Mouse (Mus musculus): ENCODE data around the gene Olfr1385. TPM values are rescaled to one million over a fixed set of nuclear protein-coding genes. Genes with fewer than 3 reads are reported as not detected.
"Not testable (repeated sequence)": the region's sequence is repeated elsewhere in the genome, so short reads cannot be mapped to it uniquely, and the experiment has no call there.

Gene Olfr1385
- total and polyA plus RNA-seq, 2 experiments from 2014 or later = not detected

DNA sequence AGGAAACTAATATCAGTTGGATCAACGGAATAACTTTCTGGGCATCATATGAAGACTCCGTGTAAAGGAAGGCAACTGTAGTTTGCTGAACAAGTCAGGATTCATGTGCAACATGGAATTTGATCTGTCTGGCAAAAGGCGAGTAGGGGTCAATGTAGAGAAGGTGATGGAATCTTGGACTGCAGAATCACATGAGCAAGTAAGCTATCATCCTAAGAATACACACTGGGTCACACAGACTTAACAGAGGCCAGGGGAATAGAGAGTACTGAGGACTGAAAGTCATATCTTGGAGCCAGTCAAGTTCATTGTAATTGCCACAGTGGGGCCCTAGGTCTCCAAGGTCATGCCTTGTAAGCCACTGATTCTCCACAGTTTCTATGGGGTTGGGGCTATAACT lies 39.1 kb downstream of the Olfr1385 start, which contains the start of gene Olfr1382:
Gene Olfr1382 (plus strand): TSS at position 301 of the 400 bp plus-strand sequence.
- Histone ChIP-seq H3K27me3 (ENCODE audit: control insufficient read depth, insufficient read depth, low read length) (no peaks in the 10 kb centered on the region), H3K4me1 (ENCODE audit: control insufficient read depth, insufficient read depth) (no peaks in the 10 kb centered on the region), H3K27ac (ENCODE audit: low read depth) (no peak within 1 kb of the TSS), H3K4me3 (ENCODE audit: low read depth, low read length) (no peak within 1 kb of the TSS), H3K4me2 (ENCODE audit: low read depth, low read length) (no peak within 1 kb of the TSS), H3K36me3 (replicated peaks; ENCODE audit: control insufficient read depth, insufficient read depth, low read length) (no peaks in the 10 kb centered on the region), H3K9me3 (replicated peaks; ENCODE audit: control insufficient read depth, low read length) (no peaks in the 10 kb centered on the region), H3K9ac (replicated peaks; ENCODE audit: low read depth, low read length) (no peak within 1 kb of the TSS)
- no peak for ATAC-seq (ENCODE audit: insufficient read depth, low read depth)
- TF ChIP-seq CTCF (IDR thresholded peaks at IDR 0.05; ENCODE audit: low read depth) (no peak), EP300 (IDR thresholded peaks at IDR 0.05; ENCODE audit: low read depth) (no peak)
- WGBS = 64% methylated on average over 3 of the region's 3 CpGs
- no peak for DNase-seq (ENCODE audit: low spot score)

DNA sequence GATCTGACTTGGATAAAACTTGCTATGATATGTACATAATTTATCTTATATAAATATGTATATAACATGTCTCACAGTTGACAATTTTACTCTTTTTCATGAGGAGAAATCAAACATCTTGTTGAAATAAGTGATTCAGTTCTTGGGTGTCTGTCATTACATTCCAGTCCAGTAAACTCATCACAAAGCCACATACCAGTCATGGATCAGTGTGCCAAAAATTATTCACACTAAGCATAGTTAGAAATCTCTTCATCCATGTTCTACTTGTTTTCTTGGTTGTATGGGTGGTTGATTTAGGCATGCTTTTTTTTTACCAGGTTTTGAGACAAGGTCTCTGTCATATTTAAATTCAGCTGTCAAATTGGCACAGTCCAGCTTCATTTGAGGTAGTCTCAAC lies 43.9 kb downstream of the Olfr1385 start:
- Histone ChIP-seq H3K4me2 (ENCODE audit: low read depth, low read length) (no peak overlapping the region), H3K4me3 (ENCODE audit: low read depth, low read length) (no peak overlapping the region), H3K27ac (ENCODE audit: low read depth) (no peak overlapping the region), H3K27me3 (ENCODE audit: control insufficient read depth, insufficient read depth, low read length) (no peaks in the 10 kb centered on the region), H3K4me1 (ENCODE audit: control insufficient read depth, insufficient read depth) (no peaks in the 10 kb centered on the region), H3K9me3 (replicated peaks; ENCODE audit: control insufficient read depth, low read length) (no peaks in the 10 kb centered on the region), H3K36me3 (replicated peaks; ENCODE audit: control insufficient read depth, insufficient read depth, low read length) (no peaks in the 10 kb centered on the region), H3K9ac (replicated peaks; ENCODE audit: low read depth, low read length) (no peak overlapping the region)
- DNase-seq (ENCODE audit: low spot score) (no peak), ATAC-seq (ENCODE audit: insufficient read depth, low read depth) (no peak)
- TF ChIP-seq CTCF (IDR thresholded peaks at IDR 0.05; ENCODE audit: low read depth) = no peak
- no peak for TF ChIP-seq EP300 (IDR thresholded peaks at IDR 0.05; ENCODE audit: low read depth)

GRCm38 (mm10) chr11:49536631-49537030 lies 47.8 kb downstream of the Olfr1385 start:
- not testable (repeated sequence) for DNase-seq (ENCODE audit: low spot score)

DNA sequence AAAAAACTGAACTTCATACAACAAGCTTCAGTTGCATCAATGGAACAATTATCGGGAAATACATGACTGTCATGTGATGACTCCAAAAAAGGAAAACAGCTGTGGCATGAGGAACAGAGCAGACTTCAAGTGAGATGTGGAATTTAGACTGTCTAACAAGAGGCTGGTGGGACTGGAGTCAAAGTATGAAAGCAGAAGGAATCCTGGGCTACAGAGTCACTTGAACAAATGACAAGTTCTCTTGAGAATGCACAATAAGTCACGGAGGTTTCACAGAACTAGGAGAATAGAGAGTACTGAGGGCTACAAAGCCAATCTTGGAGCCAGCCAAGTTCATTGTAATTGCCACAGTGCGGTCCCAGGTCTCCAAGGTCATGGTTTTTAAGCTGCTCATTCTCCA lies 54.3 kb downstream of the Olfr1385 start, which contains the start of gene Olfr1381:
Gene Olfr1381 (plus strand): TSS at position 301 of the 400 bp plus-strand sequence.
- H3K4me3 ChIP-seq (ENCODE audit: low read depth, low read length); DNase-seq (ENCODE audit: low spot score); H3K4me1 ChIP-seq (ENCODE audit: control insufficient read depth, insufficient read depth); H3K27me3 ChIP-seq (ENCODE audit: control insufficient read depth, insufficient read depth, low read length); H3K9ac ChIP-seq (replicated peaks; ENCODE audit: low read depth, low read length); H3K4me2 ChIP-seq (ENCODE audit: low read depth, low read length); H3K9me3 ChIP-seq (replicated peaks; ENCODE audit: control insufficient read depth, low read length); H3K36me3 ChIP-seq (replicated peaks; ENCODE audit: control insufficient read depth, insufficient read depth, low read length); ATAC-seq (ENCODE audit: insufficient read depth, low read depth); H3K27ac ChIP-seq (ENCODE audit: low read depth): not testable (repeated sequence)
- 70% methylated on average over 3 of the region's 3 CpGs for WGBS

More at GRCm38 (mm10) chr11:49536631-49537030, 47.8 kb downstream of the Olfr1385 start:
- H3K36me3 ChIP-seq (replicated peaks; ENCODE audit: control insufficient read depth, insufficient read depth, low read length); H3K4me1 ChIP-seq (ENCODE audit: control insufficient read depth, insufficient read depth); H3K4me3 ChIP-seq (ENCODE audit: low read depth, low read length); H3K4me2 ChIP-seq (ENCODE audit: low read depth, low read length); H3K27ac ChIP-seq (ENCODE audit: low read depth); H3K9me3 ChIP-seq (replicated peaks; ENCODE audit: control insufficient read depth, low read length); H3K27me3 ChIP-seq (ENCODE audit: control insufficient read depth, insufficient read depth, low read length); H3K9ac ChIP-seq (replicated peaks; ENCODE audit: low read depth, low read length): not testable (repeated sequence)
- peak; percentile 44 for TF ChIP-seq CTCF (IDR thresholded peaks at IDR 0.05; ENCODE audit: low read depth)
- ATAC-seq (ENCODE audit: insufficient read depth, low read depth) = 0 out of 2 replicates have a peak, but pooled peaks have one; percentile 39
- 78% methylated on average over 2 of the region's 2 CpGs for WGBS

Other genes starting within 250 kb of the Olfr1385 start
- 115 and 163 TPM in 2 replicates for gene Mgat1, start 244.9 kb upstream of the Olfr1385 start, total RNA-seq (2014; rRNA removed; ENCODE audit: low replicate concordance)
- 42.3 and 45.7 TPM in 2 replicates for gene Mgat1, start 244.9 kb upstream of the Olfr1385 start, polyA plus RNA-seq (2015; fragmentation: Nextera tagmentation; extraction: Ambion mirVana)
- gene Olfr1393, start 210.8 kb upstream of the Olfr1385 start, total RNA-seq (2014; rRNA removed; ENCODE audit: low replicate concordance) = not detected in 2 replicates
- 0.19 and 0.30 TPM in 2 replicates for gene Olfr1393, start 210.8 kb upstream of the Olfr1385 start, polyA plus RNA-seq (2015; fragmentation: Nextera tagmentation; extraction: Ambion mirVana)
- not detected in 2 replicates for gene Olfr1392, start 203.8 kb upstream of the Olfr1385 start, total RNA-seq (2014; rRNA removed; ENCODE audit: low replicate concordance)
- not detected in 2 replicates for gene Olfr1392, start 203.8 kb upstream of the Olfr1385 start, polyA plus RNA-seq (2015; fragmentation: Nextera tagmentation; extraction: Ambion mirVana)
- not detected in 2 replicates for gene Olfr10, start 184.3 kb upstream of the Olfr1385 start, total RNA-seq (2014; rRNA removed; ENCODE audit: low replicate concordance)
- not detected in 2 replicates for gene Olfr10, start 184.3 kb upstream of the Olfr1385 start, polyA plus RNA-seq (2015; fragmentation: Nextera tagmentation; extraction: Ambion mirVana)
- not detected in 2 replicates for gene Olfr1391, start 166.3 kb upstream of the Olfr1385 start, total RNA-seq (2014; rRNA removed; ENCODE audit: low replicate concordance)
- not detected in 2 replicates for gene Olfr1391, start 166.3 kb upstream of the Olfr1385 start, polyA plus RNA-seq (2015; fragmentation: Nextera tagmentation; extraction: Ambion mirVana)
- gene Olfr1390, start 153.9 kb upstream of the Olfr1385 start, total RNA-seq (2014; rRNA removed; ENCODE audit: low replicate concordance) = not detected in 2 replicates
- not detected in 2 replicates for gene Olfr1390, start 153.9 kb upstream of the Olfr1385 start, polyA plus RNA-seq (2015; fragmentation: Nextera tagmentation; extraction: Ambion mirVana)
- not detected in 2 replicates for gene Olfr1389, start 66.0 kb upstream of the Olfr1385 start, total RNA-seq (2014; rRNA removed; ENCODE audit: low replicate concordance)
- not detected in 2 replicates for gene Olfr1389, start 66.0 kb upstream of the Olfr1385 start, polyA plus RNA-seq (2015; fragmentation: Nextera tagmentation; extraction: Ambion mirVana)
- not detected in 2 replicates for gene Olfr1388, start 52.4 kb upstream of the Olfr1385 start, total RNA-seq (2014; rRNA removed; ENCODE audit: low replicate concordance)
- gene Olfr1388, start 52.4 kb upstream of the Olfr1385 start, polyA plus RNA-seq (2015; fragmentation: Nextera tagmentation; extraction: Ambion mirVana) = not detected in 2 replicates
- not detected in 2 replicates for gene Olfr1387, start 33.7 kb upstream of the Olfr1385 start, total RNA-seq (2014; rRNA removed; ENCODE audit: low replicate concordance)
- not detected in 2 replicates for gene Olfr1387, start 33.7 kb upstream of the Olfr1385 start, polyA plus RNA-seq (2015; fragmentation: Nextera tagmentation; extraction: Ambion mirVana)
- not detected in 2 replicates for gene Olfr1386, start 24.0 kb upstream of the Olfr1385 start, total RNA-seq (2014; rRNA removed; ENCODE audit: low replicate concordance)
- not detected in 2 replicates for gene Olfr1386, start 24.0 kb upstream of the Olfr1385 start, polyA plus RNA-seq (2015; fragmentation: Nextera tagmentation; extraction: Ambion mirVana)
- not detected in 2 replicates for gene Olfr1384, start 17.7 kb downstream of the Olfr1385 start, total RNA-seq (2014; rRNA removed; ENCODE audit: low replicate concordance)
- not detected in 2 replicates for gene Olfr1384, start 17.7 kb downstream of the Olfr1385 start, polyA plus RNA-seq (2015; fragmentation: Nextera tagmentation; extraction: Ambion mirVana)
- gene Olfr1383, start 30.6 kb downstream of the Olfr1385 start, total RNA-seq (2014; rRNA removed; ENCODE audit: low replicate concordance) = not detected in 2 replicates
- not detected in 2 replicates for gene Olfr1383, start 30.6 kb downstream of the Olfr1385 start, polyA plus RNA-seq (2015; fragmentation: Nextera tagmentation; extraction: Ambion mirVana)
- gene Olfr1382, start 39.2 kb downstream of the Olfr1385 start, total RNA-seq (2014; rRNA removed; ENCODE audit: low replicate concordance) = not detected in 2 replicates
- gene Olfr1382, start 39.2 kb downstream of the Olfr1385 start, polyA plus RNA-seq (2015; fragmentation: Nextera tagmentation; extraction: Ambion mirVana) = not detected in 2 replicates
- not detected in 2 replicates for gene Olfr1381, start 54.4 kb downstream of the Olfr1385 start, total RNA-seq (2014; rRNA removed; ENCODE audit: low replicate concordance)
- gene Olfr1381, start 54.4 kb downstream of the Olfr1385 start, polyA plus RNA-seq (2015; fragmentation: Nextera tagmentation; extraction: Ambion mirVana) = not detected in 2 replicates
- not detected in 2 replicates for gene Olfr1380, start 67.8 kb downstream of the Olfr1385 start, total RNA-seq (2014; rRNA removed; ENCODE audit: low replicate concordance)
- not detected in 2 replicates for gene Olfr1380, start 67.8 kb downstream of the Olfr1385 start, polyA plus RNA-seq (2015; fragmentation: Nextera tagmentation; extraction: Ambion mirVana)
- 13.6 and 16.5 TPM in 2 replicates for gene Flt4, start 120.2 kb downstream of the Olfr1385 start, total RNA-seq (2014; rRNA removed; ENCODE audit: low replicate concordance)
- gene Flt4, start 120.2 kb downstream of the Olfr1385 start, polyA plus RNA-seq (2015; fragmentation: Nextera tagmentation; extraction: Ambion mirVana) = 3.2 and 3.3 TPM in 2 replicates
- 2.0 and 82.4 TPM in 2 replicates for gene Scgb3a1, start 174.5 kb downstream of the Olfr1385 start, total RNA-seq (2014; rRNA removed; ENCODE audit: low replicate concordance)
- gene Scgb3a1, start 174.5 kb downstream of the Olfr1385 start, polyA plus RNA-seq (2015; fragmentation: Nextera tagmentation; extraction: Ambion mirVana) = 2.0 and 301 TPM in 2 replicates
- gene Cnot6, start 223.7 kb downstream of the Olfr1385 start, total RNA-seq (2014; rRNA removed; ENCODE audit: low replicate concordance) = 21.4 and 36.6 TPM in 2 replicates
- 19.6 and 19.8 TPM in 2 replicates for gene Cnot6, start 223.7 kb downstream of the Olfr1385 start, polyA plus RNA-seq (2015; fragmentation: Nextera tagmentation; extraction: Ambion mirVana)